Mouse (Mus musculus) gastrocnemius, postnatal 14 days (tissue): ENCODE measurements at regions not wholly inside any gene's neighbourhood (a gene's known extent, or its start where the extent isn't known, plus 50 kb on each side); places are given as distances from the start of the nearest gene placed in this dataset.

Source experiments
- DNase-seq: peaks from one replicate; pipeline ENCODE4 v3.0.0; 2021; ENCODE audit warnings: mixed read lengths
- intact Hi-C: fragments of 180-260 bp; cut with DNase I; formaldehyde crosslinking; loops from one replicate; pipeline ENCODE4 v1.15.1; 2025; ENCODE audit warnings: low total_unique reads

DNA sequence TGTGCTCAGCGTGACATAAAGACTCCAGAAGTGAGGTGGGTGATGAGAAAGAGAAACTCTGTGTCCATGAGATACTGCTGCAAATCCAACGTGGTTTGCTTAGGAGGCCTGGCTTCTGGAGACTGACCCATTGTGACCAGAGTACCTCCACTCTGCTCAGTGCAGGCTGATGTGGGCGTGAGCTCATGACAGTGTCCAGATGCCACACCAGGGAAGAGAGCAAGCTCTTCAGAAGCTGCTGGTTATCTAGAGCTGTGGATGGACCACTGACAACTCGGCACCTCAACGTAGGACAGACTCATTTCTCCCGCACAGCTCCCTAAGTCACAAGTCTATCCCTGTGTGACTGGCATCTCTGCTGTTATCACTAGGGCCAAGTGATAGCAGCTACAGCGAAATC, 114.9 kb upstream of the N6amt1 start:
- no peak for DNase-seq
- intact Hi-C loops = no loop called here

DNA sequence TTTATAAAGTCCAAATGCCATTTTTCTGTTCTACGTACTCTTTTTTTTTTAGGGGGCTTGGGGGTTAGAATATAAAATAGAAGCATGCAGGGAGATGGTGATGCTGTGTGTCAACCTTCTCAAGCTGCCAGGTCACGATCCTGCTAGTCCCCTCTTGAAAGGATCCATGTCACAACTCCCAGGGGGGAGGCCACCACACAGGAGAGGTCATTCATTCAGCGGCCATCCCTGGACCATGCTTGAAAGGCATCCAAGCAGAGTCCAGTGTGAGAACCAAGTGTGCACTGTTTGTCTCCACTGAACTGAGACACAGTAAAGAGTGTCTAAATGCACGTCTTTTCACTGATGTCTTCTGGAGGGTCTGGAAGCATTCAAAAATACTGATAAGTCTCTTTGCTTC, 119.8 kb upstream of the N6amt1 start:
- intact Hi-C loops = no loop called here
- DNase-seq = no peak

DNA sequence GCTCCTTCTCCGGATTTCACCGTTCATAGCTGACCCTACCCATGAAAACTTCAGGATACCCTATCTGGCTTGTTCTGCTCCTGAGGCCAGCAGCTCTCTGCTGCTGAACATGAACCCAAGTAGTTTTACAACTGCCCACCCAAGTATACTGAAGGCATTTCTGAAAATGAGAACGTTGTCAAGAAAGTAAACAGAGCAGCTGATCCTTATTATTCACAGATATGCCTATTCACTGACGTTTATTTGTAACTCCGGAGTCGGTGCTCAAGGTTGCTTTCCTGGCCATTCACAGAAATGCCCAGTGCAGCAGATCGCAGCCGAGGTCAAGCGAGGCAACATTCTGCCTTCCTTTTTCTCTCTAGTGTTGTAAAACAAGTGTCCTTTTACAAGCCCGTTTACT, 128.4 kb upstream of the N6amt1 start:
- DNase-seq = no peak
- intact Hi-C loops = no loop called here

DNA sequence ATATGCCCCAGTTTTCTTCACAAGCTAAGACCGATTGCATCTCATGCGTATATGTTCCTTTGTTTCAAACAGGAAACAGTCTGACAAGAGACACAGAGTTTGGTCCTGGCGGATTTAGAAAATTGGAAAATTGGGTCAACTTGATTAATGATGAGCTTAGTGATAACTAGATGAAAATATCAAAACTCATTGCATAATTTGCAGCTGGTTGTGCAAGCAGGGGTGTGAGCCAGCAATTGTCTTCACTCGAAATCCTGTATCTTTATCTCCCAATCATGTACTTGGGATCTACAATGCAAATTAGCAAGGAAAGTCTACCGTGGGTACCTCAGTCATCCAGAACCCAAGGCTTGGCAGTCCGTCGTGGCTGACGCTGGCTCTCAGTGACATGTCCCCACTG, 128.9 kb upstream of the N6amt1 start:
- intact Hi-C loops = no loop called here
- no peak for DNase-seq

DNA sequence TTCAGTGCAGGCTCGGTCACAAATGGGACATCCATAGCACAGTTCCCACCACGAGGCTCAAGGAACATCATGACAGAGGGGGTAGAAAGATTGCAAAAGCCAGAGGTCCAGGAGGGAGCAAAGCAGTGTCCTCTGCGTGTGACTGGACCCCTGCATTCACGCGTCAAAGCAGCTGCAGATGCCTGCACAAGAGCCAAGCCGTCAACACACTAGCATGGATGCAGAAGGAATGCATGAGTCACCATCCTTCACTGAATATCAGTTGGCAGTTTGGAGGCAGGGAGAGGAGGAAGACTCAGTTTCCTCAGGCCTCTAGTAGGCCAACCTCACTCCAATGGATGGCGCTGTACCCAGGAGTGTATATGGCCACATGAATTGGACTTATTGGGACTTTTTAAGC, 130.0 kb upstream of the N6amt1 start:
- intact Hi-C loops = no loop called here

DNA sequence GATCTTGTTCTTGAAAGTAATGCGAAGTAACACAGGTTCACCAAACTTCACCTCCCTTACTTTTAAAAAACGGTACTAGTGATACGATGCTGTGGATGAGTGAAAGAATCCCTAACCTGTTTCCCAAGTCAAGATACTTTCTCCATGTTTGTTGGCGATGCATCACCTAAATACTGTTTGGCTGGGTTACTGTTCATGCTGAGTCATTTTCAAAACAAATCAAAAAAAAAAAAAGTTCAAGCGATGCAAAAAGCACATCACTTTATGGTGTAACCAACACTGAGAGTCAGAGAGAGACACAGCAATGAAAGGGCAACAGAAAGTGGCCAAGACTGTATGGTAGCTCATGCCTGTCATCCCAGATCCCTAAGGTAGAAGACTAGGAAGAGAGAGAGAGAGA, 133.4 kb upstream of the N6amt1 start:
- no peak for DNase-seq
- intact Hi-C loops = no loop called here

More for the DNA sequence above, 130.0 kb upstream of the N6amt1 start:
- no peak for DNase-seq

DNA sequence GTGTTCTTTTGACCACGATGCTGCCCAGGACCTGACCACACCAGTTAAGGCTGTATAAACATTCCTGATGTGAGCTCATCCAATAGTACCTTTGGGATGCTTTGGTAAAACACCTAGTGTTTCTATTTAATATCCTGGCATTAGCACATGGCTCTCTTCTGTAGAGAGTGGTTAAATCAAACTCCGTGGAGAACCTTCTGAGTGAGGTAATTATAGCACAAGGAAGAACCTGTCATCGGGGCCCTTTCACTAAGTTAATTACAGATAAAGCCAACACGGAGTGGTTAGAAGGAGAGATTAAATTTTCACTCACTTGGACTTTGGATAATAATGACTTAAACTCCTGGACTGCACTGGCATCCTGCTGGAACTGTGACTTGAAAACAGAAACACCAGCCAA, 133.8 kb upstream of the N6amt1 start:
- intact Hi-C loops = no loop called here
- no peak for DNase-seq

DNA sequence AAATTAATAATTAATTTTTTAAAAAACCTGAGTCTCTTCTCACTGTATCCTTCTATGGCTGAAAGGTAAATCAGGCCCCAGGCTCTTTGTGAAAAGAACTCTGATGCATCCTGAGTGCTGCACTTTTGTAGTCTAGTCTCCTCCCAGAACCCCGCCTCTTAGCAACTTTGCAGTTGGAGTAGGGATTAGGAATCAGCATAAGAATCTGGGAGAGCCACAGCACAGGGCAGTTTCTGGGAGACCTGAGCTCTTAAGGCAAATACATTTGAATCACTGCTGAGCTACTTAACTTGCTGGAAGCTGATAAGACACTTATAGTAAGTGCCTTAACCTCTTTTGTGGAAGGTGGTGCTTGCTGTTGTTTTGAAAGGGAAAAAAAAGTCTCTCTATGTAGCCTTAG, 146.1 kb upstream of the N6amt1 start:
- DNase-seq = no peak
- intact Hi-C loops = no loop called here

DNA sequence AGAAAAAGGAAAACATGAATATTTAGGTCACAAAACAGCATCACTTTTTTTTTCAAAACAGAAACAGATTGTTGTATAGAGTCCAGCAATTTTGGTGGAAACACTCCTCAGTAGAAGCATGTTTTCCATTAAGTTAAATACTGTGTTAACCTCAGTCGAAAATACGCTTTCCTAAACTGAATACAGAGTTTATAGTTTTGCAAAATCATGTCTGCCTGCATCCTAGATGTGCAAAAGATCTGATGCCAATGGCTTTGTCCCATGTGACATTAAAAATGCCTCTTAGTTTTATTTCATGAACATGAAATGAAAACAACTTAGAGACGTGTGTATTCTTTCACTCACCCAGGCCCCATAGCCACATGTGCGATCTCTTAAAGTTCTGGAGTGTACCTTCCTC, 163.5 kb upstream of the N6amt1 start:
- intact Hi-C loops = no loop called here
- DNase-seq = no peak

DNA sequence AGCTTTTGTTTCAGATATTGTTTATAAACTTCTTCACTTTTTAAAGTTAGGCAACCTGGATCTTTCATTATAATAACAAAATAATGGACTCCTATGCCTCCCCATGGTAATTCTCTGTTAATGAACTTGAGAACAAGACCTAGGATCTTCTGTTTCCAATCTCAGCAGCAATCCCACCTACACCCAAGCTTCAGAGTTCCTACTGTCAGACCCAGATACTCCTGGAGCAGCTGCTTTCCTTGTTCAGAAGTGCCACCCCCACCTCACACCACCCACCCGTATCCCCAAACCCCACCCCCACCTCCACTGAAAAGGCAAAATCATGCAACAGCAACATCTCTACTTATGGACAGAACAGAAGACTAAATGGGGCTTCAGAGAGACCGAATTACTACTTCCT, 165.2 kb upstream of the N6amt1 start:
- intact Hi-C loops = no loop called here
- no peak for DNase-seq

DNA sequence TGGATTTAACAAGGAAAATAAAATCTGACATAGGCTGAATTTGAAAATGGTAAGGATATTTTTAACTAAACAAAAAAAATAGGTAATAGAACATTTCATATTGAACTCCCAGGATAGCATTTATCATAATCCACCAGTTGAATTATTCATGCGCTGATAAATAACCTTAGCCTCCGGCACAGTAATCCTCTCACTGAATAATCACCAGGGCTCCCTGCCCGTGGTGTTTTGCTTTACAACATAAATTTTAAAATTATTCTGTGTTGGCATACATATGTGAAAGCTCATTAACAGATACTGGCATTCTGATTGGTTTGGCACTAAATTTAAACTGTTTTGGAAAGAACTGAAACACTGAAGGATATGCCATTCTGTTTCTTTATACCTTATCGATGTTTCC, 181.6 kb upstream of the N6amt1 start:
- intact Hi-C loops = no loop called here
- DNase-seq = no peak

DNA sequence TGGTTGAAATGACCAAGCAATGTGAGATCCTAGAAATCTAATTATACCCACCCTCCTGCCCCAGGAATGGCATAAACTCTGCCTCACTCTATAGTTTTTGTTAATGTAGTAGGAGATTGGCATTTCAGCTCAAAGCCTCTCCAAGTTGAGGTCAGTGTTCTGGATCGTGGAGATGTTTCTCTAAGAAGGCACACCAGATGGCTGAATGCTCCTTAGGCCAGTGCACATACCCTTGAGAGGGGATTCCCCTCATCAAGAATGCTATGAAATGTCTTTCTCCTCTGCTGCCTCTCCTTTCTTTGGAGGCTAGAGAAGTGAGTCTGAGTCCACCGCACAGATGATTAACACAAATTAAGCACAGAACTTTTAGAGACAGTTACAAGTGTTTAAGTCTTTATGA, 214.7 kb upstream of the N6amt1 start:
- DNase-seq = no peak
- intact Hi-C loops = no loop called here

DNA sequence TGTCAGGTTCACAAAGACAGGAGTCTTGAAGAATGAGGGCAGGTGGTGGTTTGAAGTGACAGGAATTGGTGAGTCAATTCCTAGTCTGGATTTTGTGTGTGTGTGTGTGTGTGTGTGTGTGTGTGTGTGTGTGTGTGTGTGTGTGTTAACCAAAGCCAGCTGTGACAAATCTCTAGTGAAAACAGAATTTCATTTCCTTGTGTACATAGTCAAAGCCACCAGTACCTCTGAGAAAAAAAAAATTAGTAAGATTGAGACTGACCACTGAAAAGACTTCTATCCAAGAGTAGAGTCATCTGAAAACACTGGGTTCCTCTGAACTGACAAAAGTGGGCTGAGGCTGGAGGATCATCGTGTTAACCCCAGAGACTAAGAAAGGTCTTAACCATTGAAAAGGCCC, 217.5 kb upstream of the N6amt1 start:
- no peak for DNase-seq
- intact Hi-C loops = no loop called here

DNA sequence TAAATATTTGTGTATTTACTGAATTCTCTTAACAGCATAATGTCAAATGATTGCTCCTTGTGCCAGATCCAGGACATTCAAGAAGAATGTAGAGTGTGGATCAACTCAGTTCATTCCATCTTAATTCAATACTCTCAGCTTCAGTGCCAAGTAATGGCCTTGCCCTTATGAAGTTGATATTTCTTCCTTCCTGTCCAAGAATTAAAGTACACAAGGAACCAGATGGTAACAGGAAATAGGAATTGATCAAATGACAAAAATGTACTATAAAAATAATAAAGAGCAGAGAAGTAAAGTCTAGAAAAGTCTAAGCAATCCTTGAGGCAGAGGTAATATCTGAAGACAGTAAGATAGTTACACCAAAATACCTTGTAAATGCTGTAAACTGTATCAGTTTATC, 219.5 kb upstream of the N6amt1 start:
- intact Hi-C loops = no loop called here
- no peak for DNase-seq

DNA sequence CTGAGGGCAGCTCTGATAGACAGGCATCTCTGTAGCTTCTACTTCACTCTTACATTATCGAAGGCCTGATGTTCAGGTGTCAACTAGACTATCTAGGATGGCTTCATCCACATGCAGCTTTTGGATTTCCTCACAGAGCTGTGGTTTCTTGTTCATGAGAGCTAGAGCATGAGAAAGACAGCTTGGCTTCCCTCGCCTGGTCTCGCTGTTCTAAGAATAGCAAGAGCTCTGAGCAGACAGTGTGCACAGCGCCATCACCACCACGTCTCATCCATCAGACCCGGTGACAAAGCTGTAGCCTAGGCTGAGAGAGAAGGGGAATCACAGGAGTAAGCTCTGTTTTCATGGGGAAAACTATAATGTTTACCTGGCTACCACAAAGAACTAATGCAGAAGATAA, 220.1 kb upstream of the N6amt1 start:
- DNase-seq = no peak
- intact Hi-C loops = no loop called here

DNA sequence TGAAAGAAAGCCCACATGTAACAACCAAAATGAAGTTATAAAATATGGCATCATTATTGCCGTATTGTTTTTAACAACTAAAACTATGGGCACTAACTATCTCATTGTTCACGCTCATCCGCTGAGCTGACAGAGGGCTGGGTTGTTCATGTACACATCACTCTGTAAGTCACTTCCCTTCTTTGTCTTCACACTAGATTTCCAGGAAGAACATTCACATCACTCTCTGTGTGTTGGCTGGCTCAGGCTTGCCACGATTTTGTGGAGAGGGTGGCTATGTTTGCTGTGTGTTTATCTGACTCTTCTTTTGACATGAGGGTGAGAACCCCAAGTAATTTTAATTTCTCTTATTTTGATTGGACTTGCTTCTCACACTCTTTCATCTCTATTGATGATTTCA, 221.9 kb upstream of the N6amt1 start:
- intact Hi-C loops = no loop called here

DNA sequence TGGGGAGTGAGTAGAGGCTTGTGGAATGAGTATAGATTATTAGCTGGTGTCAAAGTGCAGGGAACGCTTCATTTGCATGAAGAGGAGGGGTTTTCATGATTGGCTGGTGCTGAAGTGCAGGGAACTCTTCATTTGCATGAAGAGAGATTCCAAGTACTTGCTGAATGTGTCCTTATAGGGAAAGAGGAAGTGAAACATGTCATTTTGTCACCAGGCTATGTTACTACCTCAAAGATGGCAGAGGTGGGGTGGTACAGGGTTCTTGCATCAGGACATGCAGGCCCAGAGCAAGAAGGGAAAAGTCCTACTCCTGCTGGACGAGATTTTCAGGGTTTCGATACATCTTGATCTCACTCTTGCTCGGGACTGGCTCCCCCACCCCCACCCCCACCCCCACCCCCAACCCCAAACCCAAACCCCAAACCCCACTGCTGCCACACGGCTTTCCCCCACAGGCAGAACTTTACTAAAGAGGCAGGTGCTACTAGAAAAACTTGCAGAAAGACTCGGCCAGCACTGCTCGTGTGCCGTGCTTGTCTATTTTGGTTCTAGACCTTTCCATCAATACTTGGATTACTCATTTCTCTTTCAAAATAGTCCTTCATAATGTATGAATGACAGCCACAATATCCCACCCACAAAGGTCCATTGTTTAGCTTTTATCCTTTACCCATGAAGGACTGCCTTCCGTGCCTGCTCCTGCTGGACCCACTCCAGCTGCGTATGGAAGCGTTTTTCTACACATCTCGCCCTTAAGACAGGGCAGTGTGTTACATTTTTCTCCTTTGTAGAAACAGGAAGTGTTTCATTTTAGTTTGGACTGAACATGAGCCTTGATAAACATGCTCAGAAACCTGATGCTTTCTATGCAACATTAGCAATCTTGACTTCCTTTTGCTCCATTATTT, 223.0 kb upstream of the N6amt1 start:
- intact Hi-C loops = no loop called here
- DNase-seq = no peak

More for the DNA sequence above, 221.9 kb upstream of the N6amt1 start:
- DNase-seq = no peak

DNA sequence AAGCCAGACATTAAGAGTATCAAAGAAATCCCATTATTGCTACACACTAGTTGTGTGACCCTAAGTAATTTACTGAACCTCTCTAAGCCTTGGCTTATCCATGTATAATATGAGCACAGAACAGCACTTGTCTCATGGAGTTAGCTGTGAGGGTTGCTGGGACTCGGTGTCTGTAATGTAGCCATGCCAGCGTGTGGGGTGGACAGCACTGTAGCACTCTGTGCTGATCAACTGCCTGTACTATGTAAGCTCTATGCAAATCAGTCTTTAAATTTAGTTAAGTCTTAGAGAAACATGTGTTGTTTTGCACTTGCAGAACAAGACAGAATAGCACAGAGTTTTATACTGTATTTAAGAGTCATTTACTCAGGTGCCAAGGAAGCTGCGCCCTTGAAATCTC, 225.0 kb upstream of the N6amt1 start:
- intact Hi-C loops = no loop called here

DNA sequence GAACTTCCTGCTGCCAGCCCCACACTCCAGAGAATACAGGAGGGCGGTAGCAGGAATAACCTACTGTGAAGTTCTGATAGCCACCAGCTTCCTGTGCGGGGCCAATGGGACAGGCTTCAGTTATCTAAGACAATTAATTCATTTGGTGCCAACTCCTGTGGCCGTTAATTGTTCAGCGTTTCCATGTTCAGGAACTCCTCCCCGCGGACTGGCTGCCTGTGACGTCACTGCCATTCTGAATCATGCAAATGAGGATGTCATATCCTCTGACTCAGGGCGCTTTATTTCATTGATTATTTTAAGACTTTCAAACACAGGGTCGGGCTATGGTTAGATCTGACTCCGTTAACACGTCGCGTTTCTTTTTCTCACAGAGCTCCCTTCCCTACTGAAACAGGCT, 225.8 kb upstream of the N6amt1 start:
- intact Hi-C loops = no loop called here
- peak; percentile 14 for DNase-seq

More for the DNA sequence above, 225.0 kb upstream of the N6amt1 start:
- no peak for DNase-seq

DNA sequence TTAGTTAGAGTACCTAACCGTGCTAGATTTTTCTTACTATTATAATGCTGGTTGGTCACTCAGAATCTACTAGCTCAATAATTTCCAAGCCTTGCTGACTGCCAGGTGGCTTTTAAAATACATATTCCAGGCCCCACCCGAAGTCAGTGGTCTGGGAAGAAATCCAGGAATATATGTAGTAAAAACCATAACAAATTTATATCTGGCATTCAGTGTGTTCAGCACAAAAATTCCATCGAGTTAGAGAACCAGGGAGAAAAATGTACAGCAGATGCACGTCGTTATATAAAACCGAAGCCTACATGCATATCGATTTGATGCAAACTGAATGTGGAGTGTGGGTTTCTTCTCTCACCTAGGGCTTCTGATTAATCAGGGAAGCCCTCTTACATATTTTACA, 229.5 kb upstream of the N6amt1 start:
- no peak for DNase-seq
- intact Hi-C loops = no loop called here

DNA sequence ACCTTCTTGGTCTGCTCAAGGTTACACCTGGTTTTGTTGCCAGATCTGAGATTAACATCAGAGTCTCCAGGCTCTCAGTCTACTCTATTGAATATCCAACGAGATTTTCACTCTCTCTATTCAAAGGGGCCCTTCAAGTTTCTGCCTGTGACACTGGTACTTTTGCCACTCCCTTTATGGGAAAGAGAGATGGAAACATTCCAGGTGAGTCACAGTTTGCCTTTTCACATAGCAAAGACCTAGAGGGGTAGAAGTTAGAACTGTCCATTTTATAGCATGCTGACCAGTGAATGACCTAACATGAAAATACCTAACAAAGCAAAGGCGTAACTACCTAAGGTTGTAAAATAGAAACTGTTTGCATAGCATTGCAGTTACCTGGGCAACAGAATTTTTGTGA, 250.4 kb upstream of the N6amt1 start:
- DNase-seq = no peak
- intact Hi-C loops = no loop called here

DNA sequence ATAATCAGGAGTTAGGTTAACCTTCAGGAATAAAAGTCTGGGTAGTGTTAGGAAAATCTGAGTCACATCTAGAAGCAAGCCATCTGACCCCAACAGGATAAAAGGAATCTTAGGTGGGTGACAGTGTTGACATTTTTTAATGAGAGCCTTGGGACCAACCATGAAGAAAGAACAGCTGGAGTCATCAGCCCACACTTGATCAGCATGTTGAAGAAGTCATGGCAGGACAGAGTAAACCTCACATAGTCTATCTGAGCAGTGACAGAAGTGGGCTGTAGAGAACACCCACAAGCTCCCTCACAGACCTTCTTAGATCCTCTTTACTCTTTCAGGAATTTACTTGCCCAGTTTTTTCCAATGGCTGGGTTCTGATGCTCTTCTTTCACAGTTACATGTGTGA, 251.9 kb upstream of the N6amt1 start:
- no peak for DNase-seq
- intact Hi-C loops = no loop called here
